Mouse (Mus musculus) gastrocnemius, postnatal 25 days (tissue): ENCODE measurements around the gene Ceacam18. TPM values are rescaled to one million over a fixed set of nuclear protein-coding genes. Genes with fewer than 3 reads are reported as not detected.
"Not testable (repeated sequence)": the region's sequence is repeated elsewhere in the genome, so short reads cannot be mapped to it uniquely, and the experiment has no call there.

ENCODE experiments used
- DNase-seq: peaks from one replicate; pipeline ENCODE4 v3.0.0; 2022
- total RNA-seq, 2 experiments: library from RNA; stranded (reverse); gene quantifications; 1 replicate in 1 of 2; 2 replicates in 1 of 2; pipeline ENCODE4 v1.2.3; 2021

The Ceacam18 gene
- total RNA-seq, 2 experiments from 2014 or later = not detected

DNA sequence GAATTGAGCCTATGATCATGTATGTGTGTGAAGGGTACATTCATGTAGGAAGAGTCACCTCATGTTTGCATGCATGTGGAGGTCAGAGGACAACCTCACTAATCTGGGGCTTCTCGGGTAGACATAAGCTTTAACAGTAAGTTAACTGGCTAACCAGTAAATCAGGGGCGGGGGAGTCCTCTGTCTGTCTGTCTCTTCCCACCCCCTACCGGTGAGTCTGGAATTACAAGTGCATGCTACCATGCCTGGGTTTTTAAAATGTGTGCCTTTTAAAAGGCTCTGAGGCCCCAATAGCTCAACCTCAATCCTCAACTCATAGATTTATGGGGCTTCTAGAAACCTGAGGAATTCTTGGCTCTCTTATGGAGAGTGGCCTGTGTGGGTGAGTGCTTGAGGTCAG lies 34.1 kb downstream of the Ceacam18 start:
- DNase-seq = no peak

DNA sequence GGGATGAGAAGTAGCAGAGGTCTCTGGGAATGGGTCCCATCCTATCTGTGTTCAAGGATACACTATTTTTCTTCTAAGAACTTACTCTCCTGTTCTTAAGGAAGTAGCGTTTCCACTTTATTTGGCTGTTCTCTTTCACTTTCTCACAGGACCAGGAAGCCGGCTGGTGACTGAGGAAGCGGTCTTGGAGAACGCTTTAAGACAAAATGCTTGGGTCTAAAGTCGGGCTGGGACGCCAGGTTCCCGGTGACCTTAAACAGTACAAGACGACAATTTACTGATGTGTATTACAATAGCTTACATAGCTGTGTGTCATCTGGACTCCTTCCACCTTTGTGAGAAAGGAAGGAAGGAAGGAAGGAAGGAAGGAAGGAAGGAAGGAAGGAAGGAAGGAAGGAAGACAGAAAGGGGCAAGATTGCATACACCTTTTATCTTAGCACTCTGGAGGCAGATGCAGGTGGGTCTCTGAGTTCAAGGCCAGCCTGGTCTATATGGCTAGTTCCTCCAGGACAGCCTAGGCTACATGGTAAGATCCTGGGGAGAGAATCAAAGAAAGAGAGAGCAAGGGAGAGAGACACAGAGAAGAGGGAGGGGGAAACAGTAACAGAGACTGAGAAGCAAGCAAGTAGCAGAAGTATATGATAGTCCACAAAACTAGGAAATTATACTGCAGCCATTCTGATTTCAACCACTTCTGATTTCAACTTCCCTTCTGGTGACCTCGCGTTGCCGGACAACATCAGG lies 36.7 kb downstream of the Ceacam18 start:
- no peak for DNase-seq

DNA sequence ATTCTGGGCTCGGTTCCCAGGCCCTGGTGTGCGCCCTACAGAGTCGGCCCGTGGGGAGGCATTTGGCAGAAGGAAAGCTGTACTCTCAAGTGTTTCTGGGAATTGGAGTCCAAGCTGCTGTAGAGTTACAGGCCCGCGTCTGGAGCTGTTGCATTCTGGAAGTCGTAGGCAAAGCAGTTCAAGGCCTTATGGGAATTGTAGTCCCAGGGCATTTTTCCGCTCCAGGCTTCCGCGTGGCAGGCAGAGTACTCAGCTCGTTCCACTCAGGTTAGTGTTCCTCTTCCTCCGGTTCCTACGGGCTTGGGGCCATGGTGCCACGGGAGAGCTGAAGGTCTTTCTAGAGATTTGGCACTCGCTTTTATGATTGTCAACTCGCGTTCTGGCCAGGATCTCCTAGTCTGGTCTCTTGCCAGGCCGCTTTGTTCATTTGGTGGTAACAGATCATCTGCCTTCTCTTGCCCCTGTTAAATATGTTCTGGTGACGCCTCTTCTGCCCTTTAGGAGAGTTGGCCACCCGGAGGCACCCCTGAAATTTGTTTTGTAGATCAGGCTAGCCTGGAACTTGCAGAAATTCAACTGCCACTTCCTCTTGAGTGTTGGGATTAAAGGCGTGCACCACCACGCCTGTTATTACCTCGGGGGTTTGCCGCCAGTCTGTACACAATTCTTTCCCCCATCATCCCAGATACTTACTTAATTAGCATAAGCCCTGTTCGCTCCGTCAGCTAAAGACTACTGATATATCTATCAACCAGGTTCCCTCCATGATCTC lies 37.5 kb downstream of the Ceacam18 start, which contains the start of gene Ctu1:
Ctu1 (plus strand) TSS at position 208 of the 772 bp plus-strand sequence.
- DNase-seq = peak; percentile 94

DNA sequence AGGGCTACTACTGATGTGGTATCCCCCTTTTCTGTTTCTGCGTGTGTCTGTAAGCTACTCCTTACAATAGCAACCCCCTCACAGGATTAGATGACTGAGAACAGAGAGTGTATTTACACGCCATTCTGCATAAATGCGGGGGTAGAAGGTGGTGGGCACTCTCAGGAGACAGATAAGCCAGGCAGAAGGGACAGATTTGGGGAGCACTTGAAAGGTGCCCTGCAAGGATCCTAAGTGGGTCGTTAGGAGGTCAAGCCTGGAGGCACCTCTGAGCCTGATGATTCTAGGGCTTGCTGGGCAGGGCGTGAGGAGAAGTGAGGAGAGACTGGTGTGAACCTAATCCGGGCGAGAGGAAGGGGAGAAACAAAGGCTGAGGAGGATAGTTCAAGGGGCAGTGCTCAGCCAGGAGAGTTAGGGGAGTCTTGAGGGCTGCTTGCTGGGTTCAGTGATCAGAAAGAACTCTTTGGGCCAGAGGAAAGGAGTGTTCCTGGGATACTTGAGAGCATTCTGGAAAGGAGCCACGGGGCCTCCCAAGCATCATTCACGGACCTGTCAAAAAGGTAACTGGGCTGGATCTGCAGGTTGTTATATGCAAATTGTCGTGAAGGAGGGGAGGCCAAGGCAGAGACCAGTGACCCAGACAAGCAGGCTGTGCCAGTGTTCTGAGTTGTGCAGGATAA lies 38.2 kb downstream of the Ceacam18 start:
- DNase-seq = no peak

DNA sequence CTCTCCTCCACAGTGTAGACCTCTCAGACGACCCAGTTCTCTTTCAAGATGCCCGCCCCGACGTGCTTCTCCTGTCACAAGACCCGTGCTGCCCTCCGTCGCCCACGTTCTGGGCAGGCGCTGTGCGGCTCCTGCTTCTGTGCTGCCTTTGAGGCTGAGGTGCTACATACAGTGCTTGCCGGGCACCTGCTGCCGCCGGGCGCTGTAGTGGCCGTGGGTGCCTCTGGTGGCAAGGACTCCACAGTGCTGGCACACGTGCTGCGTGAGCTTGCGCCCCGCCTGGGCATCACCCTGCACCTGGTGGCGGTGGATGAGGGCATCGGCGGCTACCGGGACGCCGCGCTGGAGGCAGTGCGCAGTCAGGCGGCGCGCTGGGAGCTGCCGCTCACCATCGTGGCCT lies 40.6 kb downstream of the Ceacam18 start:
- DNase-seq = no peak

DNA sequence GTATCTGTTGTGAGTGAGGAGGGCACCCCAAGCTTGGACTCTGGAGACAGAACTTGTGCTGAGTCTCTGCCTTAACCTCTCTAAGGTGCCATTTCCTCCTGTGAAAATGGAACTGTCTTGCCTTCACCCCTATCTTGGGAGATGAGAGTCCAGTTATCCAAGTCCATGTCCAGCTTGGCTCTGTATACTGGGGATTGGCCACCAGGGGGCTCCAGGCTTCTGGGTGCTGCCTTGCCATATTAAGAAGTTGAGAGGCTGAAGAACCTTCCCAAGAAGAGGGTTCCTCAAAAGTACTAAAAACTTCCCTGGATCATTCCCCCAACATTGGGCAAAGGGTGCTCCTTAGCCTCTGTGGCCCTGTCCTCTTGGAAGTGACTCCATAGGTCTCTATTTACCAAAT lies 44.0 kb downstream of the Ceacam18 start:
- DNase-seq = no peak

DNA sequence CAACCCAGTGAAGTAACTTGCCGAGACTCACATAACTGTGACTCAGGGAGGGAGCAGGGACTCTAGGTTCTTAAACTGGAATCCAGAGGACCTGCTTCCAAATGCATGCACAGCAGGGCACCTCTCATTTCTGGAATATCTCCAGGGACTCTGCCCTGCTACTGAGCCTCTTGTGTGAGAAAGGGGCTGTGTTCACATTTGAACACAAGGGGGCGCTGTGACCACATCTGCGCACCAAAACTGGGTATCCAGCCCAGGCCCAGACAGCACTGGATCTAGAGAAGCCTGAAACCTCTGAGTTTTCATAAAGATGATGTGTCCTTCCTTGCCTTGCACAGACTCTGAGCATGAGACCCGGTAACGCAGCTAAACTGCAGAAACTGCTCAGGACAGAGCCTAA lies 46.5 kb downstream of the Ceacam18 start:
- DNase-seq = no peak

DNA sequence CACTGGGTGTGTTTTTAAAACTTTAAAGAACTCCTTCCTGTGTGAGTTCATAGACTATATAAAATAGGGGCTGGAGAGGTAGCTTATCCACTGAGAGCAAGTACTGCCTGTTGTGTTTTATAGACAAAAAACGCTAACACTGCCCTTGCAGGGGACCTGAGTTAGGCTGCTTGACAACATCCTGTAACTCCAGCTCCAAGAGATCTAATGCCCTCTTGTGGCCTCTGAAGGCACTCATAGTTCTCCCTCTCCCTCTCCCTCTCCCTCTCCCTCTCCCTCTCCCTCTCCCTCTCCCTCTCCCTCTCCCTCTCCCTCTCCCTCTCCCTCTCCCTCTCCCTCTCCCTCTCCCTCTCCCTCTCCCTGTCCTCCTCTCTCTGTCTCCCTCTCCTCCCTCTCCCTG lies 48.0 kb downstream of the Ceacam18 start:
- not testable (repeated sequence) for DNase-seq

DNA sequence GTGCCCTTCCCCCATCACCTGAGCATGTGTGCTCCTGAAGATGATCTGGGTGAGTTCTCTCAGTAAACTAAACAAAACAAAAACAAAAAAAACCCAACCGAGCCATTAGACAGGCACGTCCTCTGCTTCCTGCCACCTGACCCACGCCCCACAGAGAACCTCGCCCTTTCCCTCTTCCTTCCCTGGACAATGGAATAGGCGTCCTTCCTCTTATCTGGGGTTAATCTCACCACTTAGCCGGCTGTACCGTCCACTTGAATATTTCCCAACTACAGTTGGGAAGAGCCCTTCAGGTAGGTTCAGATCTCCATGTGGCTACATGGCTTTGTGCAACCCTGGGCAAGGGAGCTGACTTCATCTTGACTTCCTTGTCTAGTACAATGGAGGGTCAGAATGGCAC lies 50.6 kb downstream of the Ceacam18 start:
- no peak for DNase-seq

DNA sequence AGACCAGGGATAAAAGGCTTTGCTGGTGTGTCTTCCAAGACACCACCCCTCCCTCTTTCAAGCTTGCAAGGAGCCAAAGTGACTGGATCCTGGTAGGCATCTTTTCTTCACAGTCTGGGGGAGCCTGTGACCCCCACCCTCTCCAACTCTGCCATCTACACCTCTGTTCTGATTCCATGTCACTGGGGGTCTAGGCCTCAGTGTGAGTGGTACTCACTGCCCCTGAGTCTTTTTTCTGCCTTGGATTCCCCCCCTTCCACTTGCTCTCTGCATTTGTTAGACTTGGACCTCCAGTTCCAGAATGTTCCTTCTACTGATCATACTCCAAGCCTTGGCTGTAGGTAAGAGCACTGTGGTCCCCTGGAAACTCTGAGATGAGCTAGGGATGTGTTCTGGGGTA lies 55.6 kb downstream of the Ceacam18 start, which contains the start of gene Klk14:
Klk14 (plus strand) TSS at position 301 of the 400 bp plus-strand sequence.
- DNase-seq = no peak

Other genes starting within 250 kb of the Ceacam18 start
- gene Siglecg, start 226.5 kb upstream of the Ceacam18 start, total RNA-seq = under 1 TPM in 1 of 2 experiments, not detected in 1; 0.10 TPM
- gene Lim2, start 207.0 kb upstream of the Ceacam18 start, total RNA-seq = not detected
- gene Nkg7, start 197.6 kb upstream of the Ceacam18 start, total RNA-seq = not detected
- gene Cldnd2, start 193.9 kb upstream of the Ceacam18 start, total RNA-seq = not detected
- 100 to 1,000 TPM; 310 to 323 TPM for gene Etfb, start 190.6 kb upstream of the Ceacam18 start, total RNA-seq
- gene Gm45233, start 190.6 kb upstream of the Ceacam18 start, total RNA-seq = under 1 TPM; 0.46 to 0.62 TPM
- 1 to 10 TPM in 1 of 2 experiments, under 1 TPM in 1; 0.79 to 1.2 TPM for gene Vsig10l, start 171.6 kb upstream of the Ceacam18 start, total RNA-seq
- under 1 TPM; 0.31 to 0.32 TPM for gene Iglon5, start 144.6 kb upstream of the Ceacam18 start, total RNA-seq
- not detected for gene 4931406B18Rik, start 128.8 kb upstream of the Ceacam18 start, total RNA-seq
- under 1 TPM; 0.96 to 1.00 TPM for gene Cd33, start 90.3 kb upstream of the Ceacam18 start, total RNA-seq
- under 1 TPM; 0.38 to 0.61 TPM for gene Zfp658, start 72.5 kb upstream of the Ceacam18 start, total RNA-seq
- 1 to 10 TPM; 3.5 to 3.6 TPM for gene Zfp719, start 55.1 kb upstream of the Ceacam18 start, total RNA-seq
- not detected for gene Zfp819, start 27.5 kb upstream of the Ceacam18 start, total RNA-seq
- gene Siglece, start 25.5 kb downstream of the Ceacam18 start, total RNA-seq = under 1 TPM; 0.31 to 0.32 TPM
- 1 to 10 TPM; 2.1 to 2.3 TPM for gene Ctu1, start 37.3 kb downstream of the Ceacam18 start, total RNA-seq
- gene Klk14, start 55.7 kb downstream of the Ceacam18 start, total RNA-seq = not detected
- not detected for gene Klk13, start 77.9 kb downstream of the Ceacam18 start, total RNA-seq
- gene Klk12, start 134.2 kb downstream of the Ceacam18 start, total RNA-seq = not detected
- not detected for gene Klk11, start 139.9 kb downstream of the Ceacam18 start, total RNA-seq
- 1 to 10 TPM in 1 of 2 experiments, under 1 TPM in 1; 0.79 to 1.2 TPM for gene Klk10, start 146.3 kb downstream of the Ceacam18 start, total RNA-seq
- gene Klk9, start 157.2 kb downstream of the Ceacam18 start, total RNA-seq = not detected
- 1 to 10 TPM; 2.1 to 2.9 TPM for gene Klk8, start 162.9 kb downstream of the Ceacam18 start, total RNA-seq
- not detected for gene Klk7, start 176.6 kb downstream of the Ceacam18 start, total RNA-seq
- not detected for gene Klk6, start 189.8 kb downstream of the Ceacam18 start, total RNA-seq
- not detected for gene Klk5, start 207.3 kb downstream of the Ceacam18 start, total RNA-seq
- not detected for gene Klk4, start 246.5 kb downstream of the Ceacam18 start, total RNA-seq